Mouse (Mus musculus) left cerebral cortex, postnatal 4 days (tissue): ENCODE results near the gene Cdc20b. TPM values are rescaled to one million over a fixed set of nuclear protein-coding genes. Genes with fewer than 3 reads are reported as not detected.
A peak's percentile ranks its signal among the peaks of the same experiment; 100 is the strongest.

Experiments used
- DNase-seq: peaks from one replicate; pipeline ENCODE4 v3.0.0-alpha.2; 2022
- intact Hi-C: fragments of 180-260 bp; cut with DNase I; formaldehyde crosslinking; loops from one replicate; pipeline ENCODE4 v1.15.1; 2025
- microRNA-seq: library from miRNA; unstranded; fragments of <30 nt; microRNA quantifications from one replicate; pipeline ENCODE4 v1.2.0, GENCODE M21; 2022
- total RNA-seq, 2 experiments: library from RNA; stranded (reverse); gene quantifications; 2 replicates each; pipeline ENCODE4 v1.2.3; 2021

Cdc20b gene
- total RNA-seq, 2 experiments from 2014 or later: 0.83 to 1.0 TPM

- intact Hi-C loops: no loop called here
- DNase-seq: no peak
These were observed 55.6 kb downstream of the Cdc20b start for GRCm38 (mm10) chr13:113090489-113090888.

GRCm38 (mm10) chr13:113094618-113095017 lies 59.7 kb downstream of the Cdc20b start:
- intact Hi-C loops: no loop called here
- DNase-seq: no peak

- intact Hi-C loops: no loop called here
- DNase-seq: no peak
These were observed 62.1 kb downstream of the Cdc20b start for GRCm38 (mm10) chr13:113097011-113097410.

- no peak for DNase-seq
- intact Hi-C loops: no loop called here
These were observed 63.5 kb downstream of the Cdc20b start for GRCm38 (mm10) chr13:113098406-113098805.

DNA sequence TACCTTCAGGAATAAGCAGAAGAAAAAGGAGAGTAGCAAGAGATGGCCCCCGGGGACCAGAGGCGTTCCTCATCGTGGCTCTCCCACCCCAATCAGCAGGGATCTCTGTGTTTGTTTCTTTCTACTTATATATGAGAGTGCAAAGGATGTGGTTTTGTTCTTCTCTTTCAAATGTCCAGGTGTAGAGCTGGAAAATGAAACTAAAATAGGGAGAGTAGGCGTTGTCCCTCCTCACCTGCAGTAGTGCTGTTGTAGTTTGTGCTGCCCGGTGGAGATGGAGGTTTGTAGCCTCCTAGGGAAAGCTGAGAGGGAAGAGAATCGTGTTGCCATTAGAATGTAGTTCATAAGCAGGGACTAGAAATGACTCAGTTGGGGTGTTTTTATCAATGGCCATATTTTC lies 66.0 kb downstream of the Cdc20b start, which contains the start of gene Gzma:
Gzma (minus strand) TSS at position 103 of the 400 bp plus-strand sequence.
- no peak for DNase-seq
- intact Hi-C loops: no loop called here

- DNase-seq: no peak
- intact Hi-C loops: no loop called here
These were observed 66.9 kb downstream of the Cdc20b start for GRCm38 (mm10) chr13:113101804-113102203.

GRCm38 (mm10) chr13:113104759-113105158 lies 69.8 kb downstream of the Cdc20b start:
- intact Hi-C loops: no loop called here
- DNase-seq: no peak

DNA sequence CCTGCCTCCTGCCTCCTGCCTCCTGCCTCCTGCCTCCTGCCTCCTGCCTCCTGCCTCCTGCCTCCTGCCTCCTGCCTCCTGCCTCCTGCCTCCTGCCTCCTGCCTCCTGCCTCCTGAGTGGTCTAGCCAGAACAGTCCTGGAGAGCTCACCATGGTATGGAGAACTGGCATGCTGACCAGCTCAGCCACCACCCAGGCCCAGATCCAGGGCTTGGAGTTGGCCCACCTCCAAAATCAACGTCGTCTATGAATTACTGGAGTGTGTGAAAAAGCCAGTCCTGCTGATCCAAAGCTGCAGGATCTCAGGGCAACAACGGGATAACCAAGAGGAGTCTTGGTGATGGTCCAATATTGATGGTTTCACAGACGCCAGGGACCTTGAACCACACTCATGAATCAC lies 84.1 kb downstream of the Cdc20b start:
- intact Hi-C loops: no loop called here
- DNase-seq: peak; percentile 25

DNA sequence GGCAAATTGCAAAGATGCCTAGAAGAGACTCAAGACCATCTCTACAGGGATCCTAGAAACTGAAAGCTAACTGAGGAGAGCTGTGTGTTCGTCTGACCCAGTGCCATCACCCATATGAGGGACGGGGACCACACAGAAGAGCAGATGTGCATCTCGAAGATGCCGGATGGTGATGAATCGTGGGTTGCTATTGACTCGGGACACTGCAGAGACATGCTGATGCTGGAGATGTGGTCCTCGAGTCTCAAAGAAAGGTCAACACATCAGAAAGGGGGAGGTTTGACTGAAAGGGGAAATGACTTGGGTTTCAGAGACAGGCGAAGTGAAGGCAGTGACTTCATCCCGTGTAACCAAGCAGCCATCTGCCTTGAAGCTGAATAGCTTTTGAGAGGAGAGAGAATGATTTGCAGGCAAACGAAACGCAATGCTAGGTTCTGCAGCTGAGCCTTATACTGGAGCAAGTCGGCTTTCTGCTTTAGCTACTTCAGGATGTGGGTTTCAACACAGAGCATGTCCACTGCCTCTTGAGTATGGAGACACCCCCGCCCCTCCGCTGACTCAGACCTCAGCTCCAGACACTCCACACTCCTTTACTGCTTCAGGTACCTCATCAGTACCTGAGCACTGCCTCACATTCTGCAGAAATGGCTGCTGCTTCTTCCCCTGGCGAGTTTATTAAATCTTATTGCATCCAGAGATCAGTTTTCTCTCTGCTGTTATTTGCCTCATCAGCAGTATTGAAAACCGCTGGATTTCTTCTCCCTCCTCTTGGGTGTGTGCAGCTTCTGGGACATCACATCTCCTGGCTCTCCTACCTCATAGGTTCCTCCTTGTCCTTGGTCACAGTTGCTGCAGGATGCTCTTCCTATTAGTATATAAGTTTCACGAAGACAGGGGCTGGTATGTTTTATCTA lies 85.7 kb downstream of the Cdc20b start:
- intact Hi-C loops: no loop called here
- DNase-seq: no peak

DNA sequence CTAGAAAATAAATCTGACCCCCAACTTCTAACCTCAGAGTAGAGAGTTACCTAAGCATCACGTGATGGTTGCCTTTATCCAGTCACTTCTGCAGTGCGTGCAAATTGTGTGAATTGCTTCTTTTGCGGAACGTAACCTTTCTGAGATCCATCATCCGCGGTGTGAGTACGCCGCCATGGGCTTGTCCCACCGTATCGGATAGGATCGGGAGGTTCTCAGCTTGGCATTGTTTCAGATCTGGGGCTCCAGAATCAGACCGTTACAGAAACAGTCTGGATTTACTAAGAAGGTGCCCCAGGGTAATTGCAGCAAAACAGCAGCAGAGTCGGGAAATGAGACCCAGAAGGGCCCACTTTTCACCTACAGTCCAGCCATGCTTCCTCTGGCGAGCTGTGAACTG lies 86.4 kb downstream of the Cdc20b start:
- no peak for DNase-seq
- intact Hi-C loops: no loop called here

DNA sequence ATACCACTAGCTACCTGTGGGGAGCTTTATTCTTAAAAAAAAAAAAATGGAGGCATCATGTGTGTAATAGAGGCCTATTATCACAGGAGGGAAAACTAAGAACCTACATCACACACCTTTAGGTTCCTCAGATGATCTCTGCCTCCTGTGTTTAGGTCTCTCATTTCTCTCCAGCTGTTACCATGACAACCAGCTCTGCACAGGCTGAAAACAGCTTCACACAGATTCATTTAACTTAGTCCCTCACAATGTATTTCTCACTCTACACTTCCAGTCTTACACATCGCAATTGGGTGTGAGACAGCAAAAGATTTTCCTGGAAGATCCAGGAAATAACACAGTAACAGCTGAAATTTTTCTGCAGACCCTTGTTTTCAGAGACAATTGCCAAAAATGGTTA lies 95.1 kb downstream of the Cdc20b start:
- intact Hi-C loops: no loop called here
- no peak for DNase-seq

DNA sequence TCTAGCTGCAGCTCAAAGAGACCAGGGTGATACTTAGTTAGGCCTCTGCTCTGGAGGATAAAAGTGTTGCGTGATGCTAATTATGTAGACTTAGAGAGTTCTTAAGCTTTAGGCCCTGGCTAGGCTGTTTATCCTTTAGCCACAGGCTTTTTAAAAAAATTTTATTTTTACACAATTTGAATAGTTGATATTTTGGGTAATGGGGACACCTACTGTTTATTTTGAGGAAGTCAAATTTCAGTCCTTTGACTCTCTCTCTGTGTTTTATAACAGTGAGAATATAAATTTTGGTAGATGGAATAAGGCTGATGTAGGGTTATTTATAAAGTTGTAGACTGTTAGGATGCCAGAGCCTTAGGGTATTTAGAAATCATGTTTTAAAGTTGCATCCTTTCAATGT lies 104.7 kb downstream of the Cdc20b start:
- DNase-seq: no peak
- intact Hi-C loops: loop anchor here (5.0 kb wide), 1 partner anchor 92 kb away; the partner anchor contains the start of gene Gpx8

Small RNA genes within 50 kb of the gene (microRNA-seq; reads per million reads assigned to microRNA genes)
- gene Mir449a (3,392 reads per million, percentile 87 among the genes with 10 or more reads in this experiment), gene Mir449b (0.90 reads per million), gene Mir449c (4.8 reads per million, percentile 11 among the genes with 10 or more reads in this experiment)

Other genes starting within 250 kb of the Cdc20b start
- gene Plpp1, start 234.3 kb upstream of the Cdc20b start, total RNA-seq: 10 to 100 TPM; 32.1 to 32.9 TPM
- gene Mtrex, start 107.7 kb upstream of the Cdc20b start, total RNA-seq: 10 to 100 TPM; 44.1 to 47.5 TPM
- 10 to 100 TPM; 31.7 to 33.1 TPM for gene Dhx29, start 107.7 kb upstream of the Cdc20b start, total RNA-seq
- gene Ccno, start 47.3 kb upstream of the Cdc20b start, total RNA-seq: 1 to 10 TPM in 1 of 2 experiments, under 1 TPM in 1; 0.76 to 1.3 TPM
- gene Mcidas, start 41.3 kb upstream of the Cdc20b start, total RNA-seq: under 1 TPM; 0.28 to 0.62 TPM
- 10 to 100 TPM; 15.7 to 17.5 TPM for gene Gpx8, start 11.3 kb downstream of the Cdc20b start, total RNA-seq
- not detected for gene Gzma, start 65.9 kb downstream of the Cdc20b start, total RNA-seq
- gene Esm1, start 174.5 kb downstream of the Cdc20b start, total RNA-seq: under 1 TPM; 0.48 to 0.52 TPM
- gene Gzmk, start 190.8 kb downstream of the Cdc20b start, total RNA-seq: not detected